Mouse (Mus musculus) left cerebral cortex, adult 2 months (tissue): ENCODE measurements around the gene Diaph3. TPM values are rescaled to one million over a fixed set of nuclear protein-coding genes. Genes with fewer than 3 reads are reported as not detected.
"Not testable (repeated sequence)": the region's sequence is repeated elsewhere in the genome, so short reads cannot be mapped to it uniquely, and the experiment has no call there.

Experiments used
- DNase-seq, 2 experiments: peaks; one replicate each; pipeline ENCODE4 v3.0.0; 2021 to 2022; ENCODE audit warnings: low spot score in 2 of 2, mixed read lengths in 1 of 2; ENCODE audit errors: extremely low spot score in 1 of 2
- H3K27ac ChIP-seq: fragments of 200-600 bp; 2 replicates; pipeline ENCODE4 v1.8.1; 2022
- H3K4me3 ChIP-seq: fragments of 200-600 bp; 2 replicates; pipeline ENCODE4 v1.8.1; 2022
- CTCF ChIP-seq: fragments of 200-600 bp; IDR thresholded peaks from 2 replicates; pipeline ENCODE4 v1.8.1; 2022; ENCODE audit warnings: antibody characterized with exemption, mild to moderate bottlenecking, moderate library complexity
- intact Hi-C: fragments of 180-260 bp; cut with DNase I; formaldehyde crosslinking; loops from one replicate; pipeline ENCODE4 v1.15.1; 2025
- total RNA-seq, 2 experiments: library from RNA; stranded (reverse); gene quantifications; 2 replicates each; pipeline ENCODE4 v1.2.3; 2021

The Diaph3 gene
- total RNA-seq, 2 experiments from 2014 or later, result 4.3 to 4.6 TPM

DNA sequence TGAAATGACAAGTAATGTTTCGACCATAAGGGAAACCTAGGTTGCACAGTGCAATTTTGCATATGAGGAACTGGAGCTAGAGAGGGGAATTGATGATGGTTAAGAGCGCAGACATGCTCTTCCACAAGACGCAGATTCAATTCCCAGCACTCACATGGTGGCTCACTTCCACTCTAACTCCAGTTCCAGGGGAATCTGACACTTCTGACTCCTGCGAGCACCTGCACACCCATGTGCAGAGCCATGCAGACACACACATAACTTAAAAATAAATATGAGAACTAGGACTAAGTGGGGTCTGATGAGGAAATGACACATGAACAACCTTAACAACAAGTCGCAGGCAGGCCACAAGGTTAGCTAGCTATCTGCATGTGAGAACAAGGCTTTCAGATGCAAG is 15.5 kb downstream of the Diaph3 start:
- Histone ChIP-seq H3K4me3 (no peak overlapping the region), H3K27ac (no peak overlapping the region)
- no peak for TF ChIP-seq CTCF
- no peak for DNase-seq
- intact Hi-C loops, result no loop called here

DNA sequence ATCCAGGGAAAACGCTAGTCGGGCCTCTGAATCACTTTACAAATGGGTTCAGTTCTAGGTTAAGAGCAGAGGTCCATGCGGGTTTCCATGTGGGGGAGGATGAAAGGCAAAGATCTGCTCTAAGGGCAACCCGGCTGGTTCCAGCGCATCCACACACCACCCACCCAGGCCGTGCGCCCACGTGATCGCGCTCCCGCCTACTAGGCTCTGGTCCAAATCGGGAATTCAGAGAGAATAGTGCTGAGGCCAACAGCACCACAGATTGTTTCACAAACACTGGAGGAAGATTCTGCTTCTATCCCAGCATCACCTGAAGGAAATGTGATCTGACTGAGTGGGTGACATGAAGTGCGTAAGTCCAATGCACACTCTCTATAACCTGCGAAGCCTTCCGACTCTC is 17.9 kb downstream of the Diaph3 start:
- Histone ChIP-seq H3K27ac (no peak overlapping the region), H3K4me3 (no peak overlapping the region)
- intact Hi-C loops, result no loop called here
- no peak for TF ChIP-seq CTCF
- DNase-seq, result peak in 1 of 2 experiments; percentile 15

DNA sequence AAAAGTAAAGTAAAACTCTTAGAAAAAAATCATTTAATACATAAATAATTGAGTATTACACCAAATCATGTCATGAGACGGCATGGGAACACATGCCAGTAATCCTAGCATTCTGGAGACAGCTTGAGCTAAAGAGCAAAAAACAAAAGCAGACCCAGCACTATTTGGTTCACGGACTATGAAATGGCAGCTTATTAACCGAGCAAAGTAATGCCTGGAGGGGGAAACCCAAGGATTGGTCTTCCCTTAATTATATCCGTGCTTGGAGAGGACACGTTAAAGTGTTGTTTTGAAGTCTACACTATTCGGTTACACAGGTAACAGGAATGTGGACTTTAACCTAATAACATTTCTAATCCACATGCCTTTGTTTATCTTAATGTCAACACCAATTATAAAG is 19.2 kb downstream of the Diaph3 start:
- intact Hi-C loops, result no loop called here
- Histone ChIP-seq H3K27ac (no peak overlapping the region), H3K4me3 (no peak overlapping the region)
- DNase-seq, result no peak
- TF ChIP-seq CTCF, result no peak

GRCm38 (mm10) chr14:87110634-87111033 is 30.4 kb downstream of the Diaph3 start:
- no peak for DNase-seq
- no peak overlapping the region for H3K4me3 ChIP-seq
- no peak for TF ChIP-seq CTCF
- intact Hi-C loops, result no loop called here
- H3K27ac ChIP-seq, result no peak overlapping the region

DNA sequence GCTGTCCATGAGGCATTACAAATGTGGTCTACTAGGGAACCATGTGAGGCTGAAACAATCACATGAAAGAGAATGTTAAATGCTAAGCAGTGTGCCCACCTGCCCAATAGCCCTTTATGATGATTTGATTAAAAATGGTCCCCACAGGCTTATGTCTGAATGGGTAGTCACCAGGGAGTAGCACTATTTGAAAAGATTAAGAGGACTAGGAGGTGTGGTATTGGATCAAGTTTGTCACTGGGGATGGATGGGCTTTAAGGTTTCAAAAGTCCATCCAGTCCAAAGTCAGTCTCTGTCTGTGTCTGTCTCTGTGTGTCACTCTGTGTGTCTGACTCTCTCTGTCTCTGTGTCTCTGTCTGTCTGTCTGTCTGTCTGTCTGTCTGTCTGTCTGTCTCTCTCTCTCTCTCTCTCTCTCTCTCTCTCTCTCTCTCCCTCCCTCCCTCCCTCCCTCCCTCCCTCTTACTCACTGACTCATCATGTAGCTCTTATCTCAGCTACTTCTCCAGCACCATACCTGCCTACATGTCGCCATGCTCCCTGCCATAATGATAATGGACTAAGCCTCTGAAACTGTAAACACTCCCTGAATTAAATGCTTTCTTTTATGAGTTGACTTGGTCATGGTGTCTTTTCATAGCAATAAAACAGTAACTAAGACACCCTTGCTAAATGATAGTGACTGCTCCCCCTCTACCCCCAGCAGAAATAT is 41.5 kb downstream of the Diaph3 start:
- Histone ChIP-seq H3K27ac (no peak overlapping the region), H3K4me3 (no peak overlapping the region)
- DNase-seq, result no peak
- no peak for TF ChIP-seq CTCF
- intact Hi-C loops, result no loop called here

- no peak for DNase-seq
- intact Hi-C loops, result no loop called here
- no peak for TF ChIP-seq CTCF
- Histone ChIP-seq H3K4me3 (no peak overlapping the region), H3K27ac (no peak overlapping the region)
Observed at GRCm38 (mm10) chr14:87098093-87098492, 42.9 kb downstream of the Diaph3 start.

- no peak for TF ChIP-seq CTCF
- Histone ChIP-seq H3K4me3 (no peak overlapping the region), H3K27ac (no peak overlapping the region)
- intact Hi-C loops, result no loop called here
- DNase-seq, result no peak
Observed at GRCm38 (mm10) chr14:87091522-87091921, 49.5 kb downstream of the Diaph3 start.

DNA sequence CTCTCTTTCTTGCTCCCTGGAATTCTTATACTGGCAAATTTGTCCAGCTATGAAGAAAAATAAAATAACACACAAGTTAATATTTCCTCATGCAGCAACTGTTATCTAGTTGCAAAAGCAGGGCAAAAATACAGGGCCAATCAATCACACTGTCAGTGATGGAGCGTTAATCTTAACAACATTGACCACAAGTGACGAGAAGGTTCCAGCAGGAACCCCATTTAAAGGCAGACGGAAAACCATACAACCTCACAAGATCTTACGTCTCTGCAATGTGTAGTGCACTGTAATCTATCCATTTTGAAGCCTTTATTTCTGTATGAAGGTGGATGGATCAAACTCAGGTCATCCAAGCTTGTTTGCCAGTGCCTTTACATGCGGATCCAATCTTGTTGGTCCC is 49.9 kb downstream of the Diaph3 start:
- Histone ChIP-seq H3K27ac (no peak overlapping the region), H3K4me3 (no peak overlapping the region)
- intact Hi-C loops, result no loop called here
- TF ChIP-seq CTCF, result no peak
- DNase-seq, result no peak

DNA sequence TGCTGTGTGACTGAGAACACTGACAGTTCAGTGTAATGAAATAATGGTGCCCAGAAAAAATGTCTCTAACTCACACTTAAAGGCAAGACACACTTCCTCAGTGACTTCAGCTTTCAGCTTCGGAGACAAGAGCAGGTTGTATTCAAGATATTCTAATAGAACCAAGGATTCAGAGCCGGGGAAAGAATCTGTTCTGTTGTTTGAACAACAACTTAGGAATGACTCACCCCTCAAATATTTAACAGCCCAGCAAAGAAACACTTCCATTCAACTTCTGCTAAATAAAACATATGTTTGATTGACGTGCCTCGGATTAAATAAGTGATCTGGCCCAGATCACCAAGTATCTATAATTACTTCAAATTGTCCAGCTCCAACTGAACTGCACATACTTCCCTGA is 52.1 kb downstream of the Diaph3 start:
- DNase-seq, result no peak
- intact Hi-C loops, result no loop called here

DNA sequence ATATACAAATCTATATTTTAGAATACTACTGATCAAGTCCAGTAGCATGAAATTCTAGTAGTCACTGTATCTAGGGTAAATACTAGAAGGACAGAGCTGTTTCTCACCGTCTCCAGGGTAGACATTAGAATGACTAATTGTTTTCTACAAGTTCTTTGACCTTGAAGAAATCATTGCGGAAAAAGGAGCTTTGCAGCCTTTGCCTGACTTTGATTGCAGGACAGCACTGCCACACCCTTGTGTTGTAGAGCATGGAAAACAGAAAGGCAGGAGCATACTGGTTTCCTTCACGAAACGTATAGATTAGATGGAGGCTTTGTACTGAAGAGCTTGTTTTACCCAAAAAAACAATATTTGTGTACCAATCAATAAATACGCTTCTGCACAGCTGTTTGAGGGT is 52.6 kb downstream of the Diaph3 start:
- DNase-seq, result no peak
- no peak overlapping the region for H3K27ac ChIP-seq
- TF ChIP-seq CTCF, result no peak
- intact Hi-C loops, result no loop called here
- H3K4me3 ChIP-seq, result no peak overlapping the region

More for the DNA sequence above, 52.1 kb downstream of the Diaph3 start:
- H3K27ac ChIP-seq, result no peak overlapping the region
- H3K4me3 ChIP-seq, result no peak overlapping the region
- no peak for TF ChIP-seq CTCF

DNA sequence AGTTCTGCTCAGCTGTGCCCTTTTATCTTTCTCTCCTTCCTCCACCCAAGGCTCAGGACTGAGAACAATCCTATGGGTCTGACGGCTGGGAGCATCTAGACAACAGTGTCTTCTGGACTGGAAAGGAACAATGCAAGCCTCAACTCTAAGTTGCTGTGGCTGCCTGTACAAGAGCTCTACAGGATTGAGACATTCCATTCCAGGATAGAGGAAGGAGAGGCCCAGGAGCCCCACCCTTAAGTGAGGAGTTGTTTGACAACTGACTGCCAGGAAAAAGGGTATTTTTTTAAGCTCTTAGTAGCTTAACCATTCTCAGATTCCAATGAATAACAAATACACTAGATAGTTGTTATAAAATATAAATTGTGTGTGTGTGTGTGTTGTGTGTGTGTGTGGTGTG is 53.0 kb downstream of the Diaph3 start:
- H3K4me3 ChIP-seq, result no peak overlapping the region
- DNase-seq, result no peak
- TF ChIP-seq CTCF, result no peak
- no peak overlapping the region for H3K27ac ChIP-seq
- intact Hi-C loops, result no loop called here

- intact Hi-C loops, H3K4me3 ChIP-seq, H3K27ac ChIP-seq, DNase-seq: not testable (repeated sequence)
Observed at GRCm38 (mm10) chr14:87084906-87085305, 56.1 kb downstream of the Diaph3 start.

GRCm38 (mm10) chr14:87083911-87084310 is 57.1 kb downstream of the Diaph3 start:
- TF ChIP-seq CTCF, result no peak
- Histone ChIP-seq H3K27ac (no peak overlapping the region), H3K4me3 (no peak overlapping the region)
- DNase-seq, result no peak
- intact Hi-C loops, result no loop called here

DNA sequence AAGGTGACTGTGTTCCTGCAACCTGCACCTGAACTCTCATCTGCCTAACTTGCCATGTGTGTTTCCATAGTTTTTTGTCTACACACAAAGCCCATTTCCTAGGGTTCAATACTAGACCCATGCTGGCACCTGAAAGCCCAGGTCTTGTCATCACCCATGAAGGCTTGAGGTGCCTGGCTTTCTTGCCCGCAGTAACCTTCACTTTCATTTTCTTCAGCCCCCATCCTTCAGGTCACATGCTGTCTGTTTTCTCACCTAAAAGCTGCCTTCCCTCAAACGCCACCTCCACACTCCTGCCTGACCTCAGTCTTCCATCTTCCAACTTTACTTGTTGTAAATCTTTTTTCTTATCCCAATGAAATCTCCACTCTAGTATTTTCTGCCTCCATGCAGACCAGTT is 61.3 kb downstream of the Diaph3 start:
- intact Hi-C loops, result no loop called here
- no peak overlapping the region for H3K27ac ChIP-seq
- H3K4me3 ChIP-seq, result no peak overlapping the region
- no peak for DNase-seq
- no peak for TF ChIP-seq CTCF
